Mouse (Mus musculus) heart, embryonic 11.5 days (tissue): ENCODE measurements around the gene Gm20388. TPM values are rescaled to one million over a fixed set of nuclear protein-coding genes. Genes with fewer than 3 reads are reported as not detected.

Experiments
- ATAC-seq: fragments of 200-750 bp; cut with Nextera tagmentation; replicated peaks from 2 replicates; pipeline ENCODE4 v1.8.0; 2017; ENCODE audit warnings: moderate library complexity; ENCODE audit not compliant: insufficient number of reproducible peaks, low FRiP score, low TSS enrichment
- H3K27ac ChIP-seq: fragments of 300-500 bp; sonication (generic); 2 replicates; pipeline ENCODE4 v1.5.1; 2014; ENCODE audit warnings: mild to moderate bottlenecking, low read depth, low read length
- H3K27me3 ChIP-seq: fragments of 300-500 bp; sonication (generic); 2 replicates; pipeline ENCODE4 v1.6.1; 2014; ENCODE audit warnings: mild to moderate bottlenecking, low read length, mixed read lengths; ENCODE audit not compliant: control insufficient read depth, insufficient read depth
- H3K36me3 ChIP-seq: fragments of 300-500 bp; sonication (generic); 2 replicates; pipeline ENCODE4 v1.6.1; 2014; ENCODE audit warnings: mild to moderate bottlenecking, low read length, moderate library complexity, mixed read lengths; ENCODE audit not compliant: control insufficient read depth, insufficient read depth
- H3K4me1 ChIP-seq: fragments of 300-500 bp; sonication (generic); 2 replicates; pipeline ENCODE4 v1.6.1; 2014; ENCODE audit warnings: low read length; ENCODE audit not compliant: control insufficient read depth, insufficient read depth
- H3K4me2 ChIP-seq: fragments of 300-500 bp; sonication (generic); 2 replicates; pipeline ENCODE4 v1.6.1; 2014; ENCODE audit warnings: mild to moderate bottlenecking, moderate library complexity
- H3K4me3 ChIP-seq: fragments of 300-500 bp; sonication (generic); 2 replicates; pipeline ENCODE4 v1.5.1; 2014; ENCODE audit warnings: low read depth, low read length
- H3K9ac ChIP-seq: fragments of 300-500 bp; sonication (generic); 2 replicates; pipeline ENCODE4 v1.6.1; 2014; ENCODE audit warnings: mild to moderate bottlenecking, low read depth, low read length, moderate library complexity
- H3K9me3 ChIP-seq: fragments of 300-500 bp; sonication (generic); replicated peaks from 2 replicates; pipeline ENCODE4 v1.6.1; 2016; ENCODE audit warnings: low read length; ENCODE audit not compliant: control insufficient read depth
- WGBS: fragments of 180-500 bp; shearing (Covaris S2); extraction: QIAGEN DNeasy Blood & Tissue Kit; methylation state at CpG from one replicate; pipeline ENCODE4 v1.1.7; 2014; ENCODE audit not compliant: insufficient replicate concordance; 5-methylcytosine and 5-hydroxymethylcytosine counted together
- polyA plus RNA-seq: library from polyadenylated mRNA; unstranded; fragments of >200 nt; fragmentation: Nextera tagmentation; extraction: Ambion mirVana; gene quantifications from 2 replicates; pipeline ENCODE4 v1.2.1, GENCODE M21; 2014

Gene Gm20388
- polyA plus RNA-seq, 1 experiment from 2014 or later, result 6.4 TPM

DNA sequence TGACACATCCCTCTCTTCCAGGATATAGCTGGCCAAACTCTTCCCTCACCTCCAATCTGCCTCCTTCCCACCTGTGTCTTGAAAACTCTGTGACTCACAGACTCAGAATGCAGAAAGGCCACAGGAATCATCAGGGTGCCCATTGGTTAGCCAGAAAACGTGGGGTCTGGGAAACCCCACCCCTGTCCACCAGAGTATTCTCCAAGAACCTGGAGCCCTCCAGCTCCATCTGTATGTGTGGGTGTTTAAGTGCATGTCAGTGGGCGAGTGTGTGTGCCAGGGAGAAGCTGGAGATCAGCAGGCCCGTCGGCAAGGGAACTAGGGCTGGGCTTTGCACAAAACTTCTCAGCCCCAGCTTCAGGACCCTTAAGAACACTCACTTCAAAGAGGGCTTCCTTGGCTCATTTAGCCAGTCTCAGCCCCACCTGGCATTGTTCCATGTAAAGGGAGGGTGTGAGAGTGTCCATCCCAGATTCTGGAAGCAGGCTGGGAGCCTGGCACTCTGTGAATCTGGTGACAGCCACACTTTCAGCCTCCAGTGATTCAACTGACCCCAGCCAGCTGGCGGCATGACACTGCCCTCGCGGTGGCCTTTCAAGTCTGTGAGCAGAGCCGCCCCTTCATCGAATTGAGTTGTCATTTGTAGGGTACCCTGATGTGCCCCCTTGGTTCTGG, 2509.4 kb downstream of the Gm20388 start:
- no peak for ATAC-seq
- H3K9ac ChIP-seq, result no peak overlapping the region
- no peak overlapping the region for H3K4me3 ChIP-seq
- H3K4me1 ChIP-seq, result peaks cover 8% of the 10 kb centered on the region
- H3K36me3 ChIP-seq, result peaks cover 13% of the 10 kb centered on the region
- no peak overlapping the region for H3K4me2 ChIP-seq
- H3K27ac ChIP-seq, result 0 out of 2 replicates have a peak overlapping the region, but pooled peaks have one; percentile 15
- 73% methylated on average over 9 of the region's 9 CpGs for WGBS
- H3K9me3 ChIP-seq, result no peaks in the 10 kb centered on the region
- no peaks in the 10 kb centered on the region for H3K27me3 ChIP-seq

- no peak within 1 kb of the TSS for H3K4me3 ChIP-seq
- H3K27ac ChIP-seq, result no peak within 1 kb of the TSS
- H3K9me3 ChIP-seq, result no peaks in the 10 kb centered on the region
- no peak within 1 kb of the TSS for H3K9ac ChIP-seq
- no peaks in the 10 kb centered on the region for H3K27me3 ChIP-seq
- H3K4me2 ChIP-seq, result no peak within 1 kb of the TSS
- 74% methylated on average over 14 of the region's 14 CpGs for WGBS
- peaks cover 8% of the 10 kb centered on the region for H3K4me1 ChIP-seq
- H3K36me3 ChIP-seq, result peaks cover 8% of the 10 kb centered on the region
- ATAC-seq, result no peak
Observed at GRCm38 (mm10) chr8:122421376-122422070, 2510.9 kb downstream of the Gm20388 start, which contains the start of gene Il17c. TSS of gene Il17c (plus strand) at chr8:122422020.

GRCm38 (mm10) chr8:122423217-122423616, 2512.6 kb downstream of the Gm20388 start:
- Histone ChIP-seq H3K4me3 (no peak overlapping the region), H3K4me2 (no peak overlapping the region), H3K36me3 (peaks cover 3% of the 10 kb centered on the region), H3K9ac (no peak overlapping the region), H3K4me1 (peaks cover 8% of the 10 kb centered on the region), H3K27me3 (no peaks in the 10 kb centered on the region), H3K9me3 (no peaks in the 10 kb centered on the region), H3K27ac (no peak overlapping the region)
- 79% methylated on average over 24 of the region's 24 CpGs for WGBS
- ATAC-seq, result no peak

- H3K27ac ChIP-seq, result no peak overlapping the region
- H3K36me3 ChIP-seq, result no peaks in the 10 kb centered on the region; the same call in 1 of the 2 replicates
- no peak for ATAC-seq
- no peak overlapping the region for H3K4me2 ChIP-seq
- H3K4me1 ChIP-seq, result peaks cover 8% of the 10 kb centered on the region
- H3K4me3 ChIP-seq, result no peak overlapping the region
- no peaks in the 10 kb centered on the region for H3K9me3 ChIP-seq
- H3K9ac ChIP-seq, result no peak overlapping the region
- no peaks in the 10 kb centered on the region for H3K27me3 ChIP-seq
- WGBS, result 52% methylated on average over 5 of the region's 5 CpGs
Observed at GRCm38 (mm10) chr8:122423659-122424058, 2513.0 kb downstream of the Gm20388 start.

DNA sequence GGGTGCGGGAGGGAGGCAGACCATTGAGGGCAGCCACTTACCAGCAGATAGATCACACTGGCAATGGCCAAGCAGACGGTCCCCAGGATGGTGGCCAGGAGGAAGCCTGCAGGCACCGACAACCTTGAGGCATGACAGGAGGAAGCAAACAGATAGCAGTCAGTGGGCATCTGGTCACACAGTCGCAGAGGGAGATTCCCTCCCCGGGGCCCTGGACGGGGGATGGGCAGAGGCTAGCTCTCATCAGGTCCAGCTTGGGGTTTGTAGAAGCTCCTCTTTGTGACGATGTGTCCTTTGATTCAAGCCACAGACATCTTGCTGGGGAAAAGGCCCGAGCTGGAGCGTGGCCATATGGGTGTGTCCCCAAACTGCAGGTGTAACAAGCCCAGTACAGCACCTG, 2515.5 kb downstream of the Gm20388 start:
- Histone ChIP-seq H3K4me3 (no peak overlapping the region), H3K9me3 (no peaks in the 10 kb centered on the region), H3K27me3 (no peaks in the 10 kb centered on the region), H3K4me2 (no peak overlapping the region), H3K27ac (no peak overlapping the region), H3K4me1 (peaks cover 8% of the 10 kb centered on the region), H3K36me3 (no peaks in the 10 kb centered on the region; the same call in 1 of the 2 replicates), H3K9ac (no peak overlapping the region)
- ATAC-seq, result no peak
- WGBS, result 55% methylated on average over 9 of the region's 9 CpGs

DNA sequence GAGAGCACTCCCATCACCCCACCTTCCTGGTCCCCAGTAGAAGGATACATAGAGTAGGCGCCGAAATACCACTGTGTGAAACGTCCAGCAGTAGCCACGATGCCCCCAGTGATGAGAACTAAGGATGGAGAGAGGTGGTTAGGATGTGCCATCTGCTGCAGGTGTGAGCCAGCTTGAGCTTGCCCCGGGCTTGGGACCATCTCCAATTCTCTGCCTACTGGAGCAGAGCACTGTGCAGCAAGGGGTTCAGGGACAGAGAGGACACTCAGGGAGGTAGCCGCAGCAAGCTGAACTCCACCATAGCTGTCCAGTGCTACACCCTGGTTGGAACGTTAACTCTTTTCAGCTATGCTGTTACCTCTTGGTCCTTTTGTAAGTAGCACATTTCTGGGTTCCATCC, 2517.0 kb downstream of the Gm20388 start:
- Histone ChIP-seq H3K4me1 (peaks cover 14% of the 10 kb centered on the region), H3K9ac (no peak overlapping the region), H3K4me3 (no peak overlapping the region), H3K4me2 (no peak overlapping the region), H3K27me3 (no peaks in the 10 kb centered on the region), H3K9me3 (no peaks in the 10 kb centered on the region), H3K27ac (no peak overlapping the region), H3K36me3 (no peaks in the 10 kb centered on the region; the same call in 1 of the 2 replicates)
- 84% methylated on average over 7 of the region's 7 CpGs for WGBS
- no peak for ATAC-seq

GRCm38 (mm10) chr8:122428163-122428562, 2517.5 kb downstream of the Gm20388 start:
- H3K27me3 ChIP-seq, result no peaks in the 10 kb centered on the region
- H3K36me3 ChIP-seq, result no peaks in the 10 kb centered on the region; the same call in 1 of the 2 replicates
- WGBS, result 88% methylated on average over 9 of the region's 9 CpGs
- ATAC-seq, result no peak
- H3K4me3 ChIP-seq, result no peak overlapping the region
- no peaks in the 10 kb centered on the region for H3K9me3 ChIP-seq
- peaks cover 20% of the 10 kb centered on the region for H3K4me1 ChIP-seq
- no peak overlapping the region for H3K27ac ChIP-seq
- H3K9ac ChIP-seq, result no peak overlapping the region
- no peak overlapping the region for H3K4me2 ChIP-seq

DNA sequence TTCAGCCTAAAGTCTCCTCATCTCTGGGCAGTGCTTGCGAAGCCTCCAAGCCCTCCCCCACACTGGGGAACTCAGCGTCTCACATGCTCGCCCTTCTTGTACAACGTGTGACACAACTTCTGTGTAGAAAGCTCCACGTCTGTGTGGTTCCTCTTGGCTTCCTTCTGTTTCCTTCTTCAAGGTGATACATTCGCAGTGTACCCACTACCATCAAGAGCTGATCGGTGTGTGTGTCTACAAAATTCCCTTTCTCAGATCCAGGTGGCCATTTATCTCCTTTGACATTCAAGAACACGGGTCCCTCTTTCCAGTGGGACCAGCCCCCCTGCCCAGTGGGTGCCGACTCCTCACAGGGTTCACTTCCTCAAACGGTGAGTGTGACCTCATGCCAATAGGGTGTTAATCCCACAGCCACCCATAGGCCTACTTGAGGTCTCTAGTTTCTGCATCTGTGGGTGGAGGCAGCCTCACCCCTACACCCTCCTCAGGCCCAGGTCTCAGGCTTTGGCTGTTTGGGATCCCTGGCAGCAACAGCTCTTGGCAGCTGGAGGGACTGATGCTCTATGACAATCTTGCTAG, 2519.5 kb downstream of the Gm20388 start:
- WGBS, result 75% methylated on average over 10 of the region's 10 CpGs
- Histone ChIP-seq H3K4me2 (no peak overlapping the region), H3K4me1 (peaks cover 13% of the 10 kb centered on the region; the same call in 1 of the 2 replicates), H3K9ac (no peak overlapping the region), H3K27ac (no peak overlapping the region), H3K36me3 (no peaks in the 10 kb centered on the region; the same call in 1 of the 2 replicates), H3K4me3 (no peak overlapping the region), H3K9me3 (no peaks in the 10 kb centered on the region), H3K27me3 (no peaks in the 10 kb centered on the region)
- ATAC-seq, result no peak
